Mouse (Mus musculus): ENCODE data around the gene Rae1.
A peak's percentile ranks its signal among the peaks of the same experiment; 100 is the strongest.

Gene Rae1

DNA sequence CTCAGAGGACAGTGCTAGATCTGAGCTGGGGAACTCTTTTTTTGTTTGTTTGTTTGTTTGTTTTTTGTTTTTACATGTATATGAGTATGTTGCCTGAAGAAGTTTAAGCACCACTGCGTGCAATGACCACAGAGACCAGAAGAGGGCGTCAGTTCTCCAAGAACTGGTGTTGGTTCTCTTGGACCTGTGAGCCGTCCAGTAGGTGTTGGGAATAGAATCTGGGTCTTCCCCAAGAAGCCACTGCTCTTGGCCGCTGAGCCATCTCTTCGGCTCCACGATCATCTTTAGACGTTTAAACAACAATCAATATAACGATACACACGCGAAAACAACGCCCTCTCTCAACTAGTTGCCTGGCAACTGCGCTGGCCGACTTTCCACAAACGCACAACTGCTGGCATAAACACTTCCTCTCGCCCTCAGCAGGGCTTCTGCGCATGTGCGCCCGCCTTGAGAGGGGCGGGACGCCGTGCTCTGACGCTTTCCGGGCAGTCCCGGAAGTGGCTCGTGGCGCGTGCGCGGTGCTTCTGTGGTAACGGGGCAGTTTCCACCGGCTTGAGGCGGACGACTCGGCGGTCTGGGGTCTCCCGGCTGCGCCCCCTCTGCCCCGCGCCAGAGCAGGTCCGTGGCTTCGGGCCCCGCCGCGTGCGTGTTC is at the start of gene Rae1:
Rae1 (plus strand) TSS at position 488 of the 655 bp plus-strand sequence.
- peaks cover 1% of the 10 kb centered on the region; the same call in 1 of the 2 replicates for H3K36me3 ChIP-seq (ENCODE audit: control insufficient read depth, insufficient read depth, low read length, poor library complexity, severe bottlenecking)

DNA sequence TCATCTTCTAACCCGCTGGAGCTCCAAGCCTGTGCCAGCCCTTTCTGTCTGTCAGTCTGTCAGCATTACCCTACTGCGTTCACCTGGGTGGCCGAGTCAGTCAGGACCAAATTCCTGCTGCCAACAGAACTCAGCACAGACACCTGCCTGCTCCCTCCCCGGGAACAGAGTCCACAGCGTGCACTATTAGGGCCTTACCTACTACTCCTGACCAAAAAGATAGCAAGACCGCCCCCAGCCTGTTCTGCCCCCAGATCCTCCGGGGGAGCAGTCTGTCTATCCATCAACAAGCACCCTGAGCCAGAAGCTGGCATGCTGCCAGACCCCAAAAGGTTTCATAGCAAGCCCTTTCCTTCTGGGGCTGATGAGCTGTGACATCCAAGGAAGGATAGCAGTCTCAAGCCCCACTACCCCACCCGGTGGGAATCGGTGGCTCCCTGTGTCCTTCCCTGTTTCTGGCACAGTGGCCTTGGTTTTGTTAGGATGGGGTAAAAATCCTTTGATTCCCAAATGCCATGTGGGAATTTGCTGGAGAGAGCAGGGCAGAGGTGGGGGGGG is 49.7 kb upstream of the Rae1 start:
- Histone ChIP-seq H3K36me3 (ENCODE audit: control insufficient read depth, insufficient read depth, low read length, poor library complexity, severe bottlenecking) (no peaks in the 10 kb centered on the region), H3K27me3 (ENCODE audit: control insufficient read depth, insufficient read depth, low read length, poor library complexity, severe bottlenecking) (no peaks in the 10 kb centered on the region)
- no peak for DNase-seq (ENCODE audit: low read depth, low spot score)

More for the DNA sequence above, at the start of gene Rae1:
- peak; percentile 99 for DNase-seq (ENCODE audit: low read depth, low spot score)
- H3K27me3 ChIP-seq (ENCODE audit: control insufficient read depth, insufficient read depth, low read length, poor library complexity, severe bottlenecking): no peaks in the 10 kb centered on the region

DNA sequence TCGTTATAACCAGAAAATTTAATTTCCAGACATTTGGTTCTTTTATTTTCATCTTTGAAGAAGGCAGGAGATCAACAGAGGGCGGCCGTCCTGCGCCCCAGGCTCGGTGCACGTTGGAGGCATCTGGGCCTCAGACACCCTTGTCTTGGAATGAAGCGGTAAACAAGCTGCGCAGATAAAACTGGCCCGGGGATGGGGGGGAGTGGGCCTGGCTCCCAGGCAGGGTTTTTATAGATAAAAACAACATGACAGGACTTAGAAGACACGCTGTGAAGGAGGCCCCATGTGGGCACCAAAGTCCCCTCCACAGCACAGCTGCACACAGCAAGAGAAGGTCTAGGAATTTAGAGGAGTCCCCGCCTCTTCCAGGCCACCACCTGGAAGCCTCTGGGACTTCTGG is 49.2 kb upstream of the Rae1 start:
- Histone ChIP-seq H3K27me3 (ENCODE audit: control insufficient read depth, insufficient read depth, low read length, poor library complexity, severe bottlenecking) (no peaks in the 10 kb centered on the region), H3K36me3 (ENCODE audit: control insufficient read depth, insufficient read depth, low read length, poor library complexity, severe bottlenecking) (no peaks in the 10 kb centered on the region)
- no peak for DNase-seq (ENCODE audit: low read depth, low spot score)

DNA sequence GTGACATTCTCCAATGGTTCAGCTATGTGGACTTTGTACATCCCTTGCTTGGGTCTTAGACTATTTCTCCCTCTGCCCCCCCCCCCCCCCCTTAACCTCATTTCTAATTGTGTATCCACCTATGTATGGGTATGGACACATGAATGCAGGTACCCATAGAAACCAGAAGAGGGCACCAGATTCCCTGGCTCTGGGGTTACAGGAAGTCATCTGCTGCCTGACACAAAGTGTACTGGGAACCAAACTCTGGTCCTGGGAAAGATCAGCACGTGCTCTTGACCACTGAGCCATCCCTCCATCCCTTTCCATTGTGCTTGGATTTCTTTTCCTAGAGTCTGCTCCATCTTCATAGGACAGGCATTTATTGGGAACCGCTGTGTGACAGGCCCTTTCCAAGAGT is 47.9 kb upstream of the Rae1 start:
- DNase-seq (ENCODE audit: low read depth, low spot score): no peak
- Histone ChIP-seq H3K36me3 (ENCODE audit: control insufficient read depth, insufficient read depth, low read length, poor library complexity, severe bottlenecking) (no peaks in the 10 kb centered on the region), H3K27me3 (ENCODE audit: control insufficient read depth, insufficient read depth, low read length, poor library complexity, severe bottlenecking) (no peaks in the 10 kb centered on the region)

DNA sequence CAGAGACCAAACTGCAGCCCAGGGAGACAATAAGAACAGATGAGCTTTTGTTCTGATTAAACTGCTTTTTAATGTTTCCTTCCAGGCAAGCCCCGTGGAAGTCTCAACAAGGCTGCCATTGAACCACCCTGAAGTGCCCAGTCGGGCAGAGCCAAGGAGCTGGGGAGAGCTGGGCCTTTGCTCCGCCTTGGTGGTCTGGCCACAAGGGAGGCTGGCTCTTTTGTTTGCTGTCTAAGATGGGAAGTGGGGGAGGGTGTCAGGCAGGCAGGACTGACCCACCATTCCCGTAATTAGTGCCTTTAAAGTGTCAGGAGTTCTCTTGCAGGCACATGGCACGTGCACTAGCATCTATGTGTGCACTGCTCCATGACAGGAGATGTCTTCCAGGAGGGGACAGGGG is 41.3 kb upstream of the Rae1 start:
- Histone ChIP-seq H3K27me3 (ENCODE audit: control insufficient read depth, insufficient read depth, low read length, poor library complexity, severe bottlenecking) (no peaks in the 10 kb centered on the region), H3K36me3 (ENCODE audit: control insufficient read depth, insufficient read depth, low read length, poor library complexity, severe bottlenecking) (no peaks in the 10 kb centered on the region)
- no peak for DNase-seq (ENCODE audit: low read depth, low spot score)

DNA sequence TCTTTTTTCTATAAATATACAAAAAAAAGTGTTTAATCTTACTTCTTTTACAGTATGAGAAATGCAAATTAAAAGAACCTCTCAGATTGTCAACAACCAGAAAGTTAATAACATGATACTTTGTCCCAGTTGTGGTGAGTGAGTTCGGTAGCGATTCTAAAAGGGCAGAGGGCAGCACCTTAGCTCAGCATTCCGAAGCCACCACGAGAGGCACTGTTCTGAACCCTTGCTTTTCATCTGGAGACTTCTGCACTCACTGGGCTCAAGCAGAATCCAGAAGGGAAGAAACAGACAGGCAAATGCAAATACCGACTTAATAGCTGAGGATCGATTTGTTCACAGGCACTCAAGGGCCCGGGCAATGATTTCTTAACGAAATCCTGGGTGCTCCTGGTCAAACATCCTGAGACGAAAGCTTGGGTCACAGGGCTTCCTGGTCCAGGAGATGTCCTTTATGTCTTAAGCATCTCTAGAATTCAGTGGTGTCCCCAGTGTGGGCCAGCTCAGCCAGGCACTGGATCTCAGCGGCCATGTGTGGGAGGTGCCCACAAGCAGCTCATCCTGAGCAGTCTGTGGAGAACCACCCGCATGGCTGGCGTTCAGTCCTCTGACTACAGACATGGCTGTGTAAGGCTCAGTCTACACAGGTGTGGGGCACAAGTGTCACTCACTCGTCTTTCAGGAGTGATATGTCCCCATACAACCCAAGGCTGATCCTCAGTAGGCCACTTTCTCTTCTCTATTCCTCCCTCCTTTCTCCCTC is 40.7 kb upstream of the Rae1 start:
- H3K27me3 ChIP-seq (ENCODE audit: control insufficient read depth, insufficient read depth, low read length, poor library complexity, severe bottlenecking): no peaks in the 10 kb centered on the region
- no peak for DNase-seq (ENCODE audit: low read depth, low spot score)
- H3K36me3 ChIP-seq (ENCODE audit: control insufficient read depth, insufficient read depth, low read length, poor library complexity, severe bottlenecking): no peaks in the 10 kb centered on the region

DNA sequence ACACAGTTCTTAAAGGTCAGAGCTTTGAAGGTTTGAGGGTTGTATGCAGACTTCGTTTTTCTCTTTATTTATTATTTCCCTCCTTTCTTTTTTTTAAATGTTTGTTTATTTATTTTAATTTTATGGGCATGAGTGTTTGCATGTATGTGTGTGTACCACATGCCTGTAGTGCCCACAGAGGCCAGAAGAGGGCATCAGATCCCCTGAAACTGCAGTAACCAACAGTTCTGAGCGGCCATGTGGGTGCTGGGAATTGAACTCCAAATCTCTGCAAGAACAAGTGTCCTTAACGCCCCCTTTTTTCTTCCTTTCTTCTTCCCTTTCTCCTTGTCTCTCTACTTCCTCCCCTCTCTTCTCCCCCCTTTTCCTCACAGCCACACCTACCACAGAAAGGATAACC is 39.6 kb upstream of the Rae1 start:
- no peaks in the 10 kb centered on the region for H3K27me3 ChIP-seq (ENCODE audit: control insufficient read depth, insufficient read depth, low read length, poor library complexity, severe bottlenecking)
- no peak for DNase-seq (ENCODE audit: low read depth, low spot score)

DNA sequence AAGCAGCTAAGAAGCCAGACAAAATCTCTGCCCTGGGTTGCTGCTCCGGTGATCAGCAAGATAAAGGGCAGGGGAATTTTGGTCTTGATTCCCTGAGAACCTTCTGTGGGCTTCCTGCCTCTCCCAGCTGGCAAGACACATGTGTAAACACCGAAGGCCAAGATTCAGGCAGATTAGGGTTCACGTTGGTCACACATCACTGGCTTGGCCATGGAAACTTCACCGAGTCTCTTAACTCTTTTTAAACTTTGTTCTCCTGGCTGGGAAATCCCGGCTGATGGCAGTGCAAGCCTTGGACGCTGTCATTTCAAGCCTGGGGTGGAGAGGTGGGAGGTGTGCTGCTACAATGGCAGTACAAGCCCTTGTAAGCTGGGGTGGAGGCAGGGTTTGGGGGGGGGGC is 38.7 kb upstream of the Rae1 start:
- no peak for DNase-seq (ENCODE audit: low read depth, low spot score)
- H3K27me3 ChIP-seq (ENCODE audit: control insufficient read depth, insufficient read depth, low read length, poor library complexity, severe bottlenecking): no peaks in the 10 kb centered on the region
- H3K36me3 ChIP-seq (ENCODE audit: control insufficient read depth, insufficient read depth, low read length, poor library complexity, severe bottlenecking): no peaks in the 10 kb centered on the region

More for the DNA sequence above, 39.6 kb upstream of the Rae1 start:
- no peaks in the 10 kb centered on the region for H3K36me3 ChIP-seq (ENCODE audit: control insufficient read depth, insufficient read depth, low read length, poor library complexity, severe bottlenecking)

DNA sequence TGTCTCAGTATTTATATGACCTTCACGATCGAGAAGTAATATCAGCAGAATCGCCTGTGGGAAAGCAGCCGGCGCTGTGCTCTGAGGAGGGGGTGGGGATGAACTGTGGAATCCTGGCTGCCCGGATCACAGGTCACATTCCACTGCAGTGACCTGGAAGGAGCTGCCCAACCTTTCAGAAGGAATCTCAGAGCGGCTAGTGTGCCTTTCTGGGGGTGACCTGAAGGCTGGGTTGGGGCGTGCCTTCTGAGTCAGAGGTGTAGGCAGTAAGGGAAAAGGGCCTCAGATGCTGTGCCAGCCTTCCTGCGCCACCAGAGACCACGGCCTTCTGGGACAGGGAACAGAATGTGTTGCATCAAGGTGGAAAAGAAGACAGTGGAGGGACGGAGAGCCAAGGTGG is 34.7 kb upstream of the Rae1 start:
- H3K36me3 ChIP-seq (ENCODE audit: control insufficient read depth, insufficient read depth, low read length, poor library complexity, severe bottlenecking): no peaks in the 10 kb centered on the region

DNA sequence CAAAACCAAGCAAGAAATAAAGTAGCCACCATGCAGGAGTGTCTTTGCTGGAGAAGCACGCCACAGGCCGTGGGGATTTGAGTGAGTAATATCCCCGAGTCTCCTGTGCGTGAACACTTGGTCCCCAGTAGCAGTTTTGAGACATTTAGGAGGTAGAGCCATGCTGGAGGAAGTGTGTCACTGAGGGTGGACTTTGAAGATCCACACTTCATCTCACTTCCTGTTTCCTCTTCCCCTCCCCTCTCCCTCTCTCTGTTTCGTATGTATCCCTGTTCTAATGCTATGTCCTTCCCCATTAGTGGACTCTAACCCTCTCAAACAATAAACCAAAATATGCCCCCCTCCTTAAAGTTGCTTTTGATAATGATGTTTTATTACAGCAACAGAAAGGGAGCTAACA is 33.4 kb upstream of the Rae1 start:
- Histone ChIP-seq H3K36me3 (ENCODE audit: control insufficient read depth, insufficient read depth, low read length, poor library complexity, severe bottlenecking) (no peaks in the 10 kb centered on the region), H3K27me3 (ENCODE audit: control insufficient read depth, insufficient read depth, low read length, poor library complexity, severe bottlenecking) (no peaks in the 10 kb centered on the region)
- peak; percentile 44 for DNase-seq (ENCODE audit: low read depth, low spot score)

More for the DNA sequence above, 34.7 kb upstream of the Rae1 start:
- DNase-seq (ENCODE audit: low read depth, low spot score): no peak
- H3K27me3 ChIP-seq (ENCODE audit: control insufficient read depth, insufficient read depth, low read length, poor library complexity, severe bottlenecking): no peaks in the 10 kb centered on the region

DNA sequence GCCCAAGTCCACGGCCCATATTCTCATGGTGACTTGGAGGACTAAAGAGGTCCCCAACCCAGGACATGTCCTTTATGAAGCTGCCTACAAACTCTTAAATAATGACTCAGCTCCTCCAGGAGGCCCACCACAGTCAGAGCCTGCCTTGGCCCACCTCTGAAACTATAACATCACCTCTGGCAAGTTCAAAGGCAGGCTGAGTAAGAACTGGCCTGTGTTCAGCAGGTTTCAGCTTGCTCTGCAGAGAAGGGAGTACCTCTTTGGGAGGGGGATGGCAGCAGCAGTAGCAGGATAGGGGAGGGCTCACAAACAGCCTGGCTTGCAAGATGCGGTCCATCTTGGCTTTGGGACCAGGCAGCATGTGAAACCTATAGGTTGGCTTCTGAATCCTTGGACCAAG is 28.1 kb upstream of the Rae1 start:
- Histone ChIP-seq H3K36me3 (ENCODE audit: control insufficient read depth, insufficient read depth, low read length, poor library complexity, severe bottlenecking) (no peaks in the 10 kb centered on the region), H3K27me3 (ENCODE audit: control insufficient read depth, insufficient read depth, low read length, poor library complexity, severe bottlenecking) (no peaks in the 10 kb centered on the region)
- DNase-seq (ENCODE audit: low read depth, low spot score): no peak

DNA sequence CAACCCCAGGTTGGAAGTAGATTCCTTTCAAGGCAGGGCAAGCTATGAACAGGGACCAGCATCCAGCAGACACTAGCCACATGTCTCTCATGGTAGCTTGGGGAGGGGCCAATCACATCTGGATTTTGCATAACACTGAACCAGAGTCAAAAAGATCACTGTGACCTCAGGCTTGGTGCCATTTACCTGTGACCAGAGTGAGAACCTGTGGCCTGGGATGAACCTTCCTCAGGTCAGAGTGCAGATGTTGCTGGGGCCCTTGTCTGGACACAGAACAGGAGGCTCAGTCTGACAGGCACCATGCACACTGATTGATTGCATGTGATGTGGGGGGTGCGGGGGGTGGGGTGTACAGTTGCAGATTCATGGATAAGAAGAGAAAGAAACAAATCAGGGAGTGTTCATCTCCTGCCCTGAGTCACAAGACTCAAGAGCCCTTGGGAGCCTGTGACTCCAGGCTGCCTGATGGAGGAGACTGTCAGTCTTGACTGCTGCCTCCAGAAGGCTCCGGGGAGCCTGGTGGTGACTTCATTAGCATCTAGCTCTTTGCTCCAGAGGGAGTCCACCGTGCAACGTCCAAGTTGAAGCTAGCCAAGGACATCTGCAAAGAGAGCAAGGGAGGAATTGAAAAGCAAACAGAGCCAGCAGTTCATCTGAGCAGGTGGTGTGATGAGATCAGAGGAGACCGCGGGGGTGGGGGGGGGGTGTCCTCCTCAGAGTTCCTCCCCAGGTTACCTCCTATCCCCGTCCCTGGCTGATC is 25.9 kb upstream of the Rae1 start:
- no peaks in the 10 kb centered on the region for H3K36me3 ChIP-seq (ENCODE audit: control insufficient read depth, insufficient read depth, low read length, poor library complexity, severe bottlenecking)
- no peak for DNase-seq (ENCODE audit: low read depth, low spot score)
- H3K27me3 ChIP-seq (ENCODE audit: control insufficient read depth, insufficient read depth, low read length, poor library complexity, severe bottlenecking): no peaks in the 10 kb centered on the region

DNA sequence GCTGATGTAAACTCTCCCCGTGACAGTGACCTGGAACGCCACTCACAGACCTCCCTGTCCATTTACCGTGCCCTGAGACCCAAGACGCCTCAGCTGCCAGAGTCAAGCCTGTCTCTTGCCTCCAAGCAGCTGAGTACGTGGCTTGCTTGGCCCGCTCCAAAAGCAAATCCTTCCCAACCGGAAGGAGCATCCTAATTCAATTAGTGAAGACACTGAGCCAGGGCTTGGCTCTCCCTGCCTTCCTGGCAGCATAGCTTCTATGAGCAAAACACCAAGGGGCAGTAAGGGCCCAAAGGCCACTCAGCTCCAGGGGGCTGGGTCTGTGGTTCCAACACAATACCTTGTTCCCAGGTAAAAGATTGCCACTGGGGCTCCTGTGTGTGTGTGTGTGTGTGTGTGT is 25.2 kb upstream of the Rae1 start:
- Histone ChIP-seq H3K27me3 (ENCODE audit: control insufficient read depth, insufficient read depth, low read length, poor library complexity, severe bottlenecking) (no peaks in the 10 kb centered on the region), H3K36me3 (ENCODE audit: control insufficient read depth, insufficient read depth, low read length, poor library complexity, severe bottlenecking) (no peaks in the 10 kb centered on the region)
- no peak for DNase-seq (ENCODE audit: low read depth, low spot score)

DNA sequence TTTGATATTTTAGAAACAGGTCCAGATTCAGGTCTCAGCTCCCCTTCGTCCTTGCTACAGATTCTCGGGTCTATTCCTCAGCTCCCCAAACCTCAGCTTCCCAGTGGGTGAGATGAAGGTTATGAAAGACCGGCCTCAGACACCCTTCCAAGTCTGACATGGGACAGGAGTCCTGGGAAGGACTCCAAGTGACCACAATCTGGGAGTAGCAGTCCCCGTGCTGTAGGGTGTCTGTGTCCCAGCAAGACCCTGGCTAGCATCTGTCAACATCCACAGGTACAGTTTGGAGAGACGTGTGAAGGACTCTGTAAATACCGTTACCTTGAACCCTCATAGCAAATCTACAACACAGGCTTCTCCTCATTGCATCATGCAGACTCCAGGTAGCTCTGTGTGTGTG is 24.8 kb upstream of the Rae1 start:
- no peak for DNase-seq (ENCODE audit: low read depth, low spot score)
- no peaks in the 10 kb centered on the region for H3K36me3 ChIP-seq (ENCODE audit: control insufficient read depth, insufficient read depth, low read length, poor library complexity, severe bottlenecking)
- no peaks in the 10 kb centered on the region for H3K27me3 ChIP-seq (ENCODE audit: control insufficient read depth, insufficient read depth, low read length, poor library complexity, severe bottlenecking)

All from splenic B cell, adult 2 months (primary cell).